Mouse (Mus musculus): ENCODE data around the gene Narfl.

DNA sequence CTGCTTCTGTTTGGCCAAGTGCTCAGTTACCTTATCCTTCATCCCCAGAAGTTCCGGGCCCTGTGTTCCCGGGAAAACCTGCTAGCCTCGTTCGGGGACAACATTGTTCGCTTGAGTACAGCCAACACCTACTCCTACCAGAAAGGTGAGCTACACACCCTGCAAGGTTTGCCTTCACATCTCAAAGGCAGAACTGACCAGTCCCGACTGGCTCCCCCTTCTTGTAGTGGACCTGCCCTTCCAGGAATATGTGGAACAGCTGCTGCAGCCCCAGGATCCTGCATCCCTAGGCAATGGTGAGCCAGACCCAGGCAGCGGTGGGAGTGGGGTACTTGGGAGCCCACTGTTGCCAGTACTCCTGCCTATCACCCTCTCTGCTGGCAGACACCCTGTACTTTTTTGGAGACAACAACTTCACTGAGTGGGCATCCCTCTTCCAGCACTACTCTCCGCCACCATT lies 56.0 kb downstream of the Narfl start:
- no peak for TF ChIP-seq POLR2A (IDR thresholded peaks at IDR 0.05; ENCODE audit: borderline replicate concordance, extremely low read depth, low read depth, low read length)
- TF ChIP-seq CTCF (IDR thresholded peaks at IDR 0.05; ENCODE audit: insufficient read depth, low read length) = no peak

Data from lung, adult 2 months (tissue).